Mouse (Mus musculus): ENCODE measurements around the gene Gm20388. TPM values are rescaled to one million over a fixed set of nuclear protein-coding genes. Genes with fewer than 3 reads are reported as not detected.
A peak's percentile ranks its signal among the peaks of the same experiment; 100 is the strongest.

Gene Gm20388
- total and polyA plus RNA-seq, 2 experiments from 2014 or later: 17.3 TPM; not detected in 1

GRCm38 (mm10) chr8:124270904-124271303 lies 4360.3 kb downstream of the Gm20388 start:
- no peak for TF ChIP-seq CTCF (IDR thresholded peaks at IDR 0.05; ENCODE audit: low read depth)
- no peak for TF ChIP-seq EP300 (IDR thresholded peaks at IDR 0.05; ENCODE audit: low read depth)
- Histone ChIP-seq H3K4me1 (ENCODE audit: control insufficient read depth, insufficient read depth) (peaks cover 24% of the 10 kb centered on the region), H3K27ac (ENCODE audit: low read depth) (peak overlapping the region; percentile 25; the same call in 1 of the 2 replicates), H3K4me3 (ENCODE audit: low read depth, low read length) (no peak overlapping the region), H3K36me3 (replicated peaks; ENCODE audit: control insufficient read depth, insufficient read depth, low read length) (no peaks in the 10 kb centered on the region), H3K9me3 (replicated peaks; ENCODE audit: control insufficient read depth, low read length) (no peaks in the 10 kb centered on the region), H3K9ac (replicated peaks; ENCODE audit: low read depth, low read length) (no peak overlapping the region), H3K4me2 (ENCODE audit: low read depth, low read length) (no peak overlapping the region), H3K27me3 (ENCODE audit: control insufficient read depth, insufficient read depth, low read length) (no peaks in the 10 kb centered on the region)
- ATAC-seq (ENCODE audit: insufficient read depth, low read depth) (no peak), DNase-seq (ENCODE audit: low spot score) (no peak)
- 72% methylated on average over 11 of the region's 11 CpGs for WGBS

- H3K9me3 ChIP-seq (replicated peaks; ENCODE audit: control insufficient read depth, low read length): no peaks in the 10 kb centered on the region
- 84% methylated on average over 12 of the region's 12 CpGs for WGBS
- no peaks in the 10 kb centered on the region for H3K27me3 ChIP-seq (ENCODE audit: control insufficient read depth, insufficient read depth, low read length)
- DNase-seq (ENCODE audit: low spot score): no peak
- no peak for ATAC-seq (ENCODE audit: insufficient read depth, low read depth)
- H3K27ac ChIP-seq (ENCODE audit: low read depth): no peak overlapping the region
- peaks cover 24% of the 10 kb centered on the region for H3K4me1 ChIP-seq (ENCODE audit: control insufficient read depth, insufficient read depth)
- no peak overlapping the region for H3K4me2 ChIP-seq (ENCODE audit: low read depth, low read length)
- H3K4me3 ChIP-seq (ENCODE audit: low read depth, low read length): no peak overlapping the region
- H3K9ac ChIP-seq (replicated peaks; ENCODE audit: low read depth, low read length): no peak overlapping the region
- no peak for TF ChIP-seq CTCF (IDR thresholded peaks at IDR 0.05; ENCODE audit: low read depth)
- TF ChIP-seq EP300 (IDR thresholded peaks at IDR 0.05; ENCODE audit: low read depth): no peak
- H3K36me3 ChIP-seq (replicated peaks; ENCODE audit: control insufficient read depth, insufficient read depth, low read length): no peaks in the 10 kb centered on the region
These were observed 4360.9 kb downstream of the Gm20388 start for GRCm38 (mm10) chr8:124271518-124271917.

GRCm38 (mm10) chr8:124272792-124273191 lies 4362.2 kb downstream of the Gm20388 start:
- TF ChIP-seq EP300 (IDR thresholded peaks at IDR 0.05; ENCODE audit: low read depth) (no peak), CTCF (IDR thresholded peaks at IDR 0.05; ENCODE audit: low read depth) (no peak)
- no peak overlapping the region for H3K4me3 ChIP-seq (ENCODE audit: low read depth, low read length)
- H3K27ac ChIP-seq (ENCODE audit: low read depth): peak overlapping the region; percentile 7; the same call in 1 of the 2 replicates
- H3K27me3 ChIP-seq (ENCODE audit: control insufficient read depth, insufficient read depth, low read length): no peaks in the 10 kb centered on the region
- no peaks in the 10 kb centered on the region for H3K36me3 ChIP-seq (replicated peaks; ENCODE audit: control insufficient read depth, insufficient read depth, low read length)
- peaks cover 24% of the 10 kb centered on the region for H3K4me1 ChIP-seq (ENCODE audit: control insufficient read depth, insufficient read depth)
- no peak for ATAC-seq (ENCODE audit: insufficient read depth, low read depth)
- DNase-seq (ENCODE audit: low spot score): no peak
- H3K9ac ChIP-seq (replicated peaks; ENCODE audit: low read depth, low read length): no peak overlapping the region
- no peaks in the 10 kb centered on the region for H3K9me3 ChIP-seq (replicated peaks; ENCODE audit: control insufficient read depth, low read length)
- WGBS: 65% methylated on average over 3 of the region's 3 CpGs
- H3K4me2 ChIP-seq (ENCODE audit: low read depth, low read length): no peak overlapping the region

GRCm38 (mm10) chr8:124273606-124274218 lies 4363.1 kb downstream of the Gm20388 start:
- Histone ChIP-seq H3K4me3 (ENCODE audit: low read depth, low read length) (no peak overlapping the region), H3K4me2 (ENCODE audit: low read depth, low read length) (no peak overlapping the region), H3K27ac (ENCODE audit: low read depth) (peak overlapping the region; percentile 7; the same call in 1 of the 2 replicates), H3K4me1 (ENCODE audit: control insufficient read depth, insufficient read depth) (peaks cover 34% of the 10 kb centered on the region), H3K9me3 (replicated peaks; ENCODE audit: control insufficient read depth, low read length) (no peaks in the 10 kb centered on the region), H3K9ac (replicated peaks; ENCODE audit: low read depth, low read length) (no peak overlapping the region), H3K36me3 (replicated peaks; ENCODE audit: control insufficient read depth, insufficient read depth, low read length) (no peaks in the 10 kb centered on the region), H3K27me3 (ENCODE audit: control insufficient read depth, insufficient read depth, low read length) (no peaks in the 10 kb centered on the region)
- no peak for ATAC-seq (ENCODE audit: insufficient read depth, low read depth)
- WGBS: 70% methylated on average over 8 of the region's 8 CpGs
- no peak for TF ChIP-seq CTCF (IDR thresholded peaks at IDR 0.05; ENCODE audit: low read depth)
- no peak for TF ChIP-seq EP300 (IDR thresholded peaks at IDR 0.05; ENCODE audit: low read depth)
- no peak for DNase-seq (ENCODE audit: low spot score)

- H3K36me3 ChIP-seq (replicated peaks; ENCODE audit: control insufficient read depth, insufficient read depth, low read length): no peaks in the 10 kb centered on the region
- no peak overlapping the region for H3K4me2 ChIP-seq (ENCODE audit: low read depth, low read length)
- no peaks in the 10 kb centered on the region for H3K9me3 ChIP-seq (replicated peaks; ENCODE audit: control insufficient read depth, low read length)
- 85% methylated on average over 10 of the region's 10 CpGs for WGBS
- H3K27ac ChIP-seq (ENCODE audit: low read depth): no peak overlapping the region; the same call in 1 of the 2 replicates
- ATAC-seq (ENCODE audit: insufficient read depth, low read depth): no peak
- peaks cover 34% of the 10 kb centered on the region for H3K4me1 ChIP-seq (ENCODE audit: control insufficient read depth, insufficient read depth)
- no peak for DNase-seq (ENCODE audit: low spot score)
- TF ChIP-seq CTCF (IDR thresholded peaks at IDR 0.05; ENCODE audit: low read depth): no peak
- no peak for TF ChIP-seq EP300 (IDR thresholded peaks at IDR 0.05; ENCODE audit: low read depth)
- H3K4me3 ChIP-seq (ENCODE audit: low read depth, low read length): no peak overlapping the region
- H3K27me3 ChIP-seq (ENCODE audit: control insufficient read depth, insufficient read depth, low read length): no peaks in the 10 kb centered on the region
- H3K9ac ChIP-seq (replicated peaks; ENCODE audit: low read depth, low read length): no peak overlapping the region
These were observed 4363.9 kb downstream of the Gm20388 start for GRCm38 (mm10) chr8:124274441-124275120.
